Mouse (Mus musculus) brain, embryonic 14.5 days (tissue): Measurements from ENCODE around the gene Ccdc180. TPM values are rescaled to one million over a fixed set of nuclear protein-coding genes. Genes with fewer than 3 reads are reported as not detected.

Experiments used
- DNase-seq: peaks from one replicate; pipeline ENCODE4 v3.0.0-alpha.2; 2011; ENCODE audit warnings: low read depth
- CTCF ChIP-seq: fragments of 200-500 bp; IDR thresholded peaks from 2 replicates; pipeline ENCODE4 v1.5.1; 2012; ENCODE audit warnings: inconsistent platforms, mild to moderate bottlenecking, moderate library complexity, borderline replicate concordance; ENCODE audit not compliant: insufficient read depth, insufficient read length; ENCODE audit errors: extremely low read depth
- POLR2A ChIP-seq: fragments of 200-500 bp; IDR thresholded peaks from 2 replicates; pipeline ENCODE4 v1.6.1; 2012; ENCODE audit warnings: mild to moderate bottlenecking, inconsistent platforms, borderline replicate concordance; ENCODE audit not compliant: poor library complexity, insufficient read depth, insufficient read length, severe bottlenecking; ENCODE audit errors: extremely low read depth
- polyA plus RNA-seq: library from polyadenylated mRNA; depleted of rRNA; stranded (reverse); fragments of >200 nt; gene quantifications from 2 replicates; pipeline ENCODE4 v1.2.3, GENCODE M21; 2012

Ccdc180 gene
- polyA plus RNA-seq, 1 experiment, result 0.41 TPM

DNA sequence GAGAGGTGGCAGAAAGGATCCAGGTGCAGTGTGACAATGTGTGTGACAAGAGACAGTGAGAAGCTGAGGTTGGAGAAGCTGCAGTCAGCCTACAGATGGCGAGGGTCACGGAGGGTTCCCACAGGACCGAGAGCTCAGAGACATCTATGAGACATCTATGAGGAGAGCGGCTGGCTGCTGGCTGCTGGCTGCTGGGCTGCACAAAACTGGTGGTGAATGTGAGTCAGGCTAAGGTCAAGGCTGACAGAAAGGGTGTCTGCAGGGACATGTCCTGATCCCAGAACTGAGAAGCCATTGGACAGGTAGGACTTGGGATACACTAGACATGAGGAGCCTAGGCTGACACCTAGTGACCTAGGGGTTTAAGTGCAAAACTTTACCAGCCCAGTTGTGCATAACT, 33.9 kb downstream of the Ccdc180 start:
- TF ChIP-seq POLR2A (no peak), CTCF (no peak)
- no peak for DNase-seq

DNA sequence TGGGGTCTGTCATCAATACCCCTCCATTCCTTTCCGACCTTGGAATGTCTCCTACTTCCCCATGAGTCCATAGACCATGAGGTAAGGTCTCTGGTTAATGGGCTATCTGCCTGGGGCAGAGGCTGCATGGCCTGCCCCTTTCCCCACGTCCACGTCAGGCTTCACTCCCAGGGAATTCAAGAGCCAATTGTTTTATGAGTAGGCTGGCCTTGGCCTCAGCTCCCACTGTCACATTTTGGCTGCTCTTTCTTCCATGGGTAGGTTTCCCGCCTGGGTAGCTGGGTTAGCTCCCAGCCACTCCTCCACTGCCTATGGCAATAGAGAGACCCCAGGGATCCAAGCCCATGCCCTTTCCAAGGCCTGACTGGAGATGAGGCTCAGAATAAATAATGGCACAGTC, 38.5 kb downstream of the Ccdc180 start:
- no peak for DNase-seq

DNA sequence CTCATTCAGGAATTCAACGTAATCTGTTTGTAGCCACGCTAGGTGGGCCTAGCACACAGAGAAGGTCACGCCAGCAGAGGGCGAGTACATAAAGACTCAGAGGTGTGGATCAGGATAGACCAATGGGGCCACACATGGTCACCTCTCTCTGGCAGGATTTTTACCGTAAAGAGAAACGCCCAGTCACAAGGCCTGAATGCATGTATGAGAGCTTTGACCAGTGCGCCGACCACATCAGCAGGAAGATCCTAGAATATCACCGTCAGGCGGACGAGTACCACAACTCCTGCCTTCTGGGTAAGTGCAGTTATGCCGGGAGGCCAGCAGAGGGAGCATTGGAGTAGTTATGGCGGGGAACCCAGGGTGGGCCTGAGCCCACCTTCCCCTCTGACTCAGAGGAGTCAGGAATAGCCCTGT, 51.5 kb downstream of the Ccdc180 start:
- peak; percentile 91 for TF ChIP-seq CTCF
- no peak for TF ChIP-seq POLR2A
- DNase-seq, result peak; percentile 65

More for the DNA sequence above, 38.5 kb downstream of the Ccdc180 start:
- TF ChIP-seq POLR2A (no peak), CTCF (no peak)

DNA sequence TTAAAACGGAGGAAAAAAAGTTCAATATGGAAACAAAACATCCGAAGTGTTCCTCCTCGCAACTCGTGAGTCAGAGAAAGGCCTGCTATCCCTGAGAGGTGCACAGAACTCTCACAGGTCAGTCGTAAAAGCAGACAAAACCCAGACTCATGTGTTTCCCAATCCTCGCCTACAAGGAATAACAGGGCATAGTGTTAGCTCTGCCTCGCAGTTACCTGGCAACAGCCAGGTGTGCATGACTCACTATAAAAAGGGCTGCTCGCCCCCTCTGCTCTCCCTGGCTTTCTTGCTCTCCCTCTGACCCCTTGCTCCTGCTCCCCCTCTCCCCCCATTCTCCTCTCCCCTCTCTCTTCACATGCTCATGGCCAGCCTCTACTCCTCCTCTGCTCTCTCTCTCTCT, 57.6 kb downstream of the Ccdc180 start:
- no peak for DNase-seq
- TF ChIP-seq POLR2A (no peak), CTCF (no peak)

DNA sequence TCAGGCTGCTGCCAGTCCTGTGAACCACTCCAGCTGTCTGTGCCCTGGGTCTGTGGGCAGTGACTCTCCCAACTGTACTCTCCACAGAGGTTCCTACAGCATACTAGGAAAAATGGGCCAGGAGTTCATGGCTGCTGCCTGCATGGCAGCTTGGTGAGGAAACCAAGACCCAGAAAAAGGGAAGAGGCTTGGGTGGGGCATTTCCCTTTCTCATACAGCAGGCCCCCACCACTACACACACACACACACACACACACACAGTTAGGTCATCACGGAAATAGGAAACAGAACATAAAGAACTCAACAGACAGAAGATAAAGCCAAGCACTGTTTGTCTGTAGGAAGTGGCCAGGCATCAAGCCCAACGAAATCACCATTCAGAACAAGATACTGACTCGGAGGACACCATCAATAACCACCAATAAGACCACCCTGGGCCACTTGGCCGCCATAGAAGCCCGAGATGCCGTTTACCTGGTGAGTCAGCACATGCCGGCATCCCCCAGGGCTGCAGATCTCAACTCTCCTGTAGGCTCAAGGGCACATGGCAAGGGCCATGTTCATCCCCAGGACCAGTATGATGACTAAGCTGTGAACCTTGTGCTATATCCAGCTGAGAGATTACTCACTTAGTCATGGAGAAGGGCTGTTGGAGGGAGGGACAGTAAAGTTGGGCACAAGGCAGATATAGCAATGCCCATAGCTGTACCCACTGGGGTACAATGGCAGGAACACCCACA, 59.2 kb downstream of the Ccdc180 start:
- TF ChIP-seq CTCF (no peak), POLR2A (no peak)
- DNase-seq, result no peak

DNA sequence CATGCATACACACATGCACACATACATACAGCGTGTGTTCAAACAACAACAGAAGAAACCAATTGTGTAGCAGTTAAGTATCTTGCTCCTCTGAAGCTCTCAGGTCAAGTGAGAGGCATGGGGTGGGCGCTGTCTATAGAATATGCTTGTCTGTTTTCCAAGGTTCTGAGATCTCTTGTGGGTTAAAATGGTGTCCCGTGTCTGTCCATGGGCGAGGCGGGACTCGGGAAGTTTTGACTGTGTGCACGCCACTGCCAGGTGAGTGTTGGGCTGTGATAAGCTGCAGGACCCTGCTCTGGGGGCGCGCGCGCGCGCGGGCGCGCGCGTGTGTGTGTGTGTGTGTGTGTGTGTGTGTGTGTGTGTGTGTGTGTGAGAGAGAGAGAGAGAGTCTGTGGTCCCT, 61.7 kb downstream of the Ccdc180 start:
- DNase-seq, result no peak
- TF ChIP-seq POLR2A, result no peak
- no peak for TF ChIP-seq CTCF

DNA sequence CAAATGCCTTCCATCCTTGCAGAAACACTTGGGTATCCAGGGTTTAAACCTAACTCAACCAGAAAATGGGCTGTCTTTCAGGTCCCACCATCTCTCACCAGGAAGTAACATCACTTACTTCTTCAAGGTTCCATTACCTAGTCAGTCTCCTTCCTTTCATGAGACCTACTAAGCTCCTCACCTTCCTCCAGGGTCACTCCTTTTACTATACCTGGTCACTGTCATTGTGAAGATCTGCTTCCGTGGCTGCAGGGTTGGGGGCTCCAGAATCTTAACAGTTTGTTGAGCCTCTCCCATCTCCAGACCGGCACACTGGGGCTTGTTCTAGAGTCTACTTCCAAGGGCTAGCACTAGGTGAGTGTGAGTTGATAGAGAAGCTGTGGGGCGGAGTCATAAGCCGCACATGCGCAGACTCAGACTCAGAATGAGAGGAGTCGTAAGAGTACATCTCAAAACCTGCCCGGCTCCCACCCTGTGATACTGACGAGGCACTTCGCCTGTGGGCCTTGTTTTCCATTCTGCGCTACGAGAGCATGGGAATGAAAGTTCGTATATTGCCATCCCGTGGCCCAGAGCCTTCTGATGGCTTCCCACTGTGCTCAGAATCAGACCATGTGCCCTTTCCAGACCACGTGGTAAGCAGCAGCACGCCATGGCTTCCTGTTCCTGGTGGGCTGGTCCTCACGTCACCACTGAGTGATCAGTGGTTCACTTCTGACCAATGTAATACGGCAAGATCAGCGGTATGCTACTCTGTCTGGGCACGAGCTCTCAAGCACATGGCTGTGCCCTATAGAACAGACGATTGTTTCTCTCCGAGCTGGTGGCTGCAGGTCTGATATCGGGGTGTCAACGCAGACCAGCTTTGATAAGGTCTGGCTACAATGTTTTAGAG, 63.2 kb downstream of the Ccdc180 start:
- TF ChIP-seq CTCF (no peak), POLR2A (no peak)
- no peak for DNase-seq

DNA sequence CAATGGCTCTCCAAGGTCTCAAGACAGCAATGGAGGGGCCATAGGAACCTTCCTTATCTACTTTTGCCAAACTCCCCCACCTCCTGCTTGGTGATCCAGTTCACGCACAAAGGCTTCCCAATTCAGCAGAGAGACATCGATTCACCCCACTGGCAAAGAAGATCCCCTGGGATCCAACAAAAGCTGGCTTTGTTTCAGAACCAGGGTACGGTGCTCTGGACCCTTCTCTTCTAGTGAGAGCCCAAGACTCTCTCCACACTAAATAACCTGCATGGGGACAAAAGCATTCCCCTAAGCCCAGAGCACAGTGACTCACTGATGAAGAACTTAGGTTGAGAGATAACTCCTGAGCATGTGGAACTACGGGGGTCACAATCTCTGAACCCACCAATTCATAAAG, 65.1 kb downstream of the Ccdc180 start:
- DNase-seq, result no peak
- TF ChIP-seq POLR2A, result no peak
- TF ChIP-seq CTCF, result no peak

DNA sequence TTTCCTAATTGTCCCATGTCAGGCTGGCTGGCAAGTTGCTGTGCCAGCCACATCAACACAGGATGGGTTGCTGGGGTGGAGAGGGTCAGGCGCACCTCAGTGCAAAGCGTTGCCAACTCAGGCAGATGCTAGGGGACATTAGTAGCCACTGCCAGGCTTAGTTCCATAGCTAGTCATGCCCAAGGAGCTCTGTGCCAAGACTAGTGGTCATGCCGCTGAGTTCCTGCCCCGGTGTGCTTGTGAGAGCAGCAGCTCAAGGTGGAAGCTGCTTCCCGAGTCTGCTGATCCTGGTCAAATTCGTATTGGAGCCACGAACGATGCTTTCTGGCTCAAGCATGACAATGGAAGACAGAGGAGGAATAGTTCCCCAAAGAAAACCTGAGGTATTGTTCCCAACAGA, 66.0 kb downstream of the Ccdc180 start:
- DNase-seq, result no peak
- TF ChIP-seq CTCF, result no peak
- no peak for TF ChIP-seq POLR2A

DNA sequence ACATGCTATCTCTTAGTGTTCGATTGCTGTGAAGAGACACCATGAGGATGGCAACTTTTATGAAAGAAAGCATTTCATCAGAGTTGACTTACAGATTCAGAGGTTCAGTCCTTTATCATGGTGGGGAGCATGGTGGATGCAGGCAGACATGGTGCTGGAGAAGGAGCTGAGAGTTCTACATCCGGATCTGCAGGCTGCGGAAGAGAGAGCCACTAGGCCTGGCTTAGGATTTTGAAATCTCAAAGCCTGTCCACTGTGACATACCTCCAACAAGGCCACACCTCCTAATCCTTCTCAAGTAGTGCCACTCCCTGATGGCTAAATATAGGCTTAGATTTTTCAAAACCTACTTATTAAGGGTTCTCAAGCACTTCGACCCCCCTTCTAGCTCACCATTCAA, 66.6 kb downstream of the Ccdc180 start:
- no peak for TF ChIP-seq POLR2A
- no peak for DNase-seq

DNA sequence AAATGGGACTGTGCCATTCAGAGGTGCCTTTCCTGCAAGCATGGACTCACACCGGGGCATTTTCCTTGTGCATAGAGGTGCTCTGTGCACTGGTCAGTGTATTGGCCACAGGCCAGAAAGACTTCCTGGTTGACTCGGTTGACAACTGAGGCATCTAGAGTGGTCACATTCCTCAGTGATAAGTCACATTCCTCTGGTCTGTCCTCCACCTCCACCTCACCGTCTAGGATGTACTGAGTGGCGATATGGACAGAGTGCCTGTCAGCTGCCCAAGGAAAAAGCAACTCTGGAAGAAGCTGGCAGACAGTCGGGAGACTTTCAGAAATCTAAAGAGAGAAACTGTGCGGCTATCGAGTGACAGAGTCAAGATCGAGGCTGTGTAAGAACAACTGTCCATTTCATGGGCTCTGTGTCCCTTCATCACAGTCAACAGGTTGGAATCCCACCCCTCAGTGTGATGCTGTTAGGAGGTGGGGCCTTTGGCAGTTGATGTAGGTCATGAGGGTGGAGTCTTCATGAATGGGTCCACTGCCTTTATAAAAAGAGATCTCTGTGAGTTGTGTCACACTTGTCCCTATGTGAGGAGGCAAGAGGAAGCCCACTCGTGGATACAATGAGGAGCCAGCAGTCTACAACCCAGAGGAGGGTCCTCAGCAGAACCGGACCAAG, 74.8 kb downstream of the Ccdc180 start, which contains the start of gene Tdrd7:
Tdrd7 (plus strand) TSS at position 564 of the 669 bp plus-strand sequence.
- DNase-seq, result no peak
- no peak for TF ChIP-seq POLR2A
- TF ChIP-seq CTCF, result no peak
